Mouse (Mus musculus) intestine, embryonic 16.5 days (tissue): ENCODE data around the gene Hook2. TPM values are rescaled to one million over a fixed set of nuclear protein-coding genes. Genes with fewer than 3 reads are reported as not detected.

ENCODE experiments used
- ATAC-seq: fragments of 200-750 bp; cut with Nextera tagmentation; 2 replicates; pipeline ENCODE4 v1.8.0; 2017; ENCODE audit warnings: moderate TSS enrichment, moderate library complexity
- H3K27ac ChIP-seq: fragments of 300-500 bp; sonication (generic); 2 replicates; pipeline ENCODE4 v1.5.1; 2014; ENCODE audit warnings: mild to moderate bottlenecking, low read length
- H3K27me3 ChIP-seq: fragments of 300-500 bp; sonication (generic); replicated peaks from 2 replicates; pipeline ENCODE4 v1.6.1; 2014; ENCODE audit warnings: low read length, control low read depth, mixed read lengths; ENCODE audit not compliant: control insufficient read depth, insufficient read depth
- H3K36me3 ChIP-seq: fragments of 300-500 bp; sonication (generic); 2 replicates; pipeline ENCODE4 v1.6.1; 2014; ENCODE audit warnings: low read length, control low read depth; ENCODE audit not compliant: control insufficient read depth, insufficient read depth
- H3K4me1 ChIP-seq: fragments of 300-500 bp; sonication (generic); 2 replicates; pipeline ENCODE4 v1.6.1; 2014; ENCODE audit warnings: low read length, control low read depth, mixed read lengths; ENCODE audit not compliant: control insufficient read depth, insufficient read depth
- H3K4me2 ChIP-seq: fragments of 300-500 bp; sonication (generic); 2 replicates; pipeline ENCODE4 v1.6.1; 2014; ENCODE audit warnings: low read depth, low read length, control low read depth
- H3K4me3 ChIP-seq: fragments of 300-500 bp; sonication (generic); 2 replicates; pipeline ENCODE4 v1.5.1; 2014; ENCODE audit warnings: mild to moderate bottlenecking, low read length
- H3K9ac ChIP-seq: fragments of 300-500 bp; sonication (generic); 2 replicates; pipeline ENCODE4 v1.6.1; 2014; ENCODE audit warnings: low read depth, low read length
- H3K9me3 ChIP-seq: fragments of 300-500 bp; sonication (generic); 2 replicates; pipeline ENCODE4 v1.6.1; 2016; ENCODE audit warnings: low read length, control low read depth; ENCODE audit not compliant: control insufficient read depth
- WGBS: fragments of 180-500 bp; shearing (Covaris S2); extraction: QIAGEN DNeasy Blood & Tissue Kit; methylation state at CpG from one replicate; pipeline ENCODE4 v1.1.7; 2014; 5-methylcytosine and 5-hydroxymethylcytosine counted together
- polyA plus RNA-seq: library from polyadenylated mRNA; unstranded; fragments of >200 nt; fragmentation: Nextera tagmentation; extraction: Ambion mirVana; gene quantifications from 2 replicates; pipeline ENCODE4 v1.2.1, GENCODE M21; 2015

Gene Hook2
- polyA plus RNA-seq, 1 experiment from 2014 or later, result 96.9 TPM

DNA sequence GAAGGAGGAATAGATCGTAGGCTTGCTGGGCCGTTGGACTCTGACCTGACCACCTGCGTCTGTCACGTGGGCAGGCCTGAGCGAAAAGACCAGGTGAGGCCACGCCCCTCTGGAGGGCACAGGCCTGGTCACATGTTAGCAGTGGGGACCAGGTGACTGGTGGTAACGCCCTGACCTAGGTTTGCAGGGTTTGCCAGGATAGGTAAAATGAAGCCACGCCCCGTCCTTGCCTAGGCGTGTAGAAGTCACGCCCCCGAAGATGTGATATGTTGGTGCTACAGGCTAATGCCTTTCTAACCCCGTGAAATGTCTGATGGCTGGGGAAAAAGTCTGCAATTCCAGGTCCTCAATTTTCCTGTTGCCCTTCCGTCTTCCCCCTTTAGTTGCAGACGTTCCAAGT, 433 bp downstream of the Hook2 start:
- 0 out of 2 replicates have a peak, but pooled peaks cover 2% of the 10 kb centered on the region for H3K27me3 ChIP-seq
- H3K9ac ChIP-seq, result peak overlapping the region; percentile 84
- peak overlapping the region; percentile 65 for H3K4me3 ChIP-seq
- H3K27ac ChIP-seq, result peak overlapping the region; percentile 96
- H3K9me3 ChIP-seq, result no peaks in the 10 kb centered on the region
- no peaks in the 10 kb centered on the region for H3K36me3 ChIP-seq
- peak; percentile 76 for ATAC-seq
- H3K4me2 ChIP-seq, result peak overlapping the region; percentile 91
- peaks cover 31% of the 10 kb centered on the region for H3K4me1 ChIP-seq
- 2% methylated on average over 15 of the region's 15 CpGs for WGBS

- 81% methylated on average over 9 of the region's 9 CpGs for WGBS
- H3K27ac ChIP-seq, result no peak overlapping the region
- no peak overlapping the region for H3K9ac ChIP-seq
- no peak overlapping the region for H3K4me3 ChIP-seq
- H3K27me3 ChIP-seq, result no peaks in the 10 kb centered on the region
- H3K4me1 ChIP-seq, result peaks cover 27% of the 10 kb centered on the region
- peak overlapping the region; percentile 14; the same call in 1 of the 2 replicates for H3K4me2 ChIP-seq
- no peaks in the 10 kb centered on the region for H3K9me3 ChIP-seq
- ATAC-seq, result no peak
- H3K36me3 ChIP-seq, result no peaks in the 10 kb centered on the region
Observed at GRCm38 (mm10) chr8:84994375-84994774, 4.0 kb downstream of the Hook2 start.

- peaks cover 25% of the 10 kb centered on the region for H3K4me1 ChIP-seq
- H3K27me3 ChIP-seq, result no peaks in the 10 kb centered on the region
- no peak overlapping the region for H3K4me3 ChIP-seq
- H3K9ac ChIP-seq, result no peak overlapping the region
- ATAC-seq, result no peak
- H3K4me2 ChIP-seq, result no peak overlapping the region
- 43% methylated on average over 25 of the region's 25 CpGs for WGBS
- H3K9me3 ChIP-seq, result no peaks in the 10 kb centered on the region
- no peak overlapping the region for H3K27ac ChIP-seq
- no peaks in the 10 kb centered on the region for H3K36me3 ChIP-seq
Observed at GRCm38 (mm10) chr8:84995680-84996079, 5.3 kb downstream of the Hook2 start.

DNA sequence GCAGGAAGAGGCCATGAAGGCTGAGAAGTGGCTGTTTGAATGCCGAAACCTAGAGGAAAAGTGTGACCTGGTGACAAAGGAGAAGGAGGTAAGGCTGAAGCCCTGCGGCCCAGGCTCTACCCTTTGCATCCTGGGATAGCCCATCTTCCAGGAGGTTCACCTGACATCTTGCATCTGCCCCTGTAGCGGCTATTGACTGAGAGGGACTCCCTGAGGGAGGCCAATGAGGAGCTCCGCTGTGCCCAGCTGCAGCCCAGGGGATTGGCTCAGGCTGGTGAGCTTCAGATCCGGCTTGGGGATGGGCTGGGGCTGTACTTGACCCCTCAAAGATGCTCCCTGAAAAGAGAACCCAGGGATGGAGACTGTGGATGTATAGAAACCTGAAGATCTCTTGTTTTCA, 6.6 kb downstream of the Hook2 start:
- H3K4me2 ChIP-seq, result no peak overlapping the region
- H3K27me3 ChIP-seq, result no peaks in the 10 kb centered on the region
- ATAC-seq, result no peak
- H3K4me3 ChIP-seq, result no peak overlapping the region
- no peaks in the 10 kb centered on the region; the same call in 1 of the 2 replicates for H3K36me3 ChIP-seq
- peaks cover 16% of the 10 kb centered on the region for H3K4me1 ChIP-seq
- no peaks in the 10 kb centered on the region for H3K9me3 ChIP-seq
- H3K27ac ChIP-seq, result no peak overlapping the region
- no peak overlapping the region for H3K9ac ChIP-seq
- WGBS, result 81% methylated on average over 5 of the region's 5 CpGs

GRCm38 (mm10) chr8:84997649-84998295, 7.4 kb downstream of the Hook2 start:
- Histone ChIP-seq H3K4me1 (peaks cover 16% of the 10 kb centered on the region), H3K27me3 (no peaks in the 10 kb centered on the region), H3K4me2 (no peak overlapping the region), H3K36me3 (no peaks in the 10 kb centered on the region; the same call in 1 of the 2 replicates), H3K27ac (no peak overlapping the region), H3K9ac (peak overlapping the region; percentile 43), H3K4me3 (no peak overlapping the region), H3K9me3 (no peaks in the 10 kb centered on the region)
- peak; percentile 73 for ATAC-seq
- 11% methylated on average over 19 of the region's 19 CpGs for WGBS

DNA sequence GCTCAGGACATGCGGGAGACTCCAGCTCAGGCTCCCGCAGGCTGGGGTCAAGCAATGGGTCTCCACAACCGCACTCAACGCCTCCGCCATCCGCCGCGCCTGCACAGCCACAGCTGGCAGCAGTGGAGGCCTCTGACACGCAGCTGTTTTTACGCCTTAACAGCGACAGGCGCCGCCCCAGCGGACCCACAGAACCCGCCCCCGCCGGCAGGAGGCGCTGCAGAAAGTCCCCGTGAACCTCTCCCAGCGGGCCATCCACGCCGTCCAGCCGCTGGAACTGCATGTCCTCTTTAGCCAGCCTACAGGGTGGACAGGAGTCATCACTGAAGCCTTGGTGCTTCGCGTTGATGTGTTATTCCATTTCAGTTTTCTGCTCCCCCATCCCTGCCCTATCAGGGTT, 17.3 kb downstream of the Hook2 start:
- Histone ChIP-seq H3K4me1 (no peaks in the 10 kb centered on the region), H3K9me3 (no peaks in the 10 kb centered on the region), H3K4me2 (no peak overlapping the region), H3K27me3 (peaks cover 27% of the 10 kb centered on the region), H3K27ac (no peak overlapping the region), H3K9ac (no peak overlapping the region), H3K4me3 (no peak overlapping the region), H3K36me3 (no peaks in the 10 kb centered on the region)
- peak; percentile 9; the same call in 1 of the 2 replicates for ATAC-seq
- WGBS, result 19% methylated on average over 25 of the region's 25 CpGs

DNA sequence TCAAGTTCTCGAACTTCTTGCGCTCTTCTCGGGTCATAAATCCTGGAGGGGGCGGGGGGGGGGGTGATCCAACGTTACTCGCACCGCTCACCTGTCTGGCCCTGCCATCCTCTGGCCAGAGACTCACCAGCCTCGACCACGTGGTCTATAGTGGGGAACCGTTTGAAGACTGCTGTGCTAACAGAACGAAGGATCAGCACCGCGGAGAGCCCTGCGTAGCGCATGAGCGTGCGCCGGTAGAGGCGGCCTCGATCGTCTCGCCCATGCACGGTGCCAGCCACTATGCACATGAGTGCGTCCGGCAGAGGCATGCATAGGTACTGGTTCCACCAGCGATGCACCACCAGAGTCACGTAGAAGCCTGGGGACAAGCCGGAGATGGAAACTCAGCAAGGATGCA, 20.8 kb downstream of the Hook2 start:
- Histone ChIP-seq H3K27me3 (peaks cover 27% of the 10 kb centered on the region), H3K9ac (no peak overlapping the region), H3K36me3 (no peaks in the 10 kb centered on the region), H3K4me1 (no peaks in the 10 kb centered on the region), H3K4me2 (no peak overlapping the region), H3K9me3 (no peaks in the 10 kb centered on the region), H3K27ac (no peak overlapping the region), H3K4me3 (no peak overlapping the region)
- no peak for ATAC-seq
- 9% methylated on average over 28 of the region's 28 CpGs for WGBS

GRCm38 (mm10) chr8:85013230-85013840, 22.9 kb downstream of the Hook2 start:
- Histone ChIP-seq H3K4me2 (peak overlapping the region; percentile 78), H3K9ac (peak overlapping the region; percentile 55), H3K4me3 (peak overlapping the region; percentile 39), H3K27ac (no peak overlapping the region), H3K27me3 (peaks cover 21% of the 10 kb centered on the region), H3K4me1 (no peaks in the 10 kb centered on the region), H3K9me3 (no peaks in the 10 kb centered on the region), H3K36me3 (0 out of 2 replicates have a peak, but pooled peaks cover 1% of the 10 kb centered on the region)
- peak; percentile 69 for ATAC-seq
- 4% methylated on average over 26 of the region's 26 CpGs for WGBS

DNA sequence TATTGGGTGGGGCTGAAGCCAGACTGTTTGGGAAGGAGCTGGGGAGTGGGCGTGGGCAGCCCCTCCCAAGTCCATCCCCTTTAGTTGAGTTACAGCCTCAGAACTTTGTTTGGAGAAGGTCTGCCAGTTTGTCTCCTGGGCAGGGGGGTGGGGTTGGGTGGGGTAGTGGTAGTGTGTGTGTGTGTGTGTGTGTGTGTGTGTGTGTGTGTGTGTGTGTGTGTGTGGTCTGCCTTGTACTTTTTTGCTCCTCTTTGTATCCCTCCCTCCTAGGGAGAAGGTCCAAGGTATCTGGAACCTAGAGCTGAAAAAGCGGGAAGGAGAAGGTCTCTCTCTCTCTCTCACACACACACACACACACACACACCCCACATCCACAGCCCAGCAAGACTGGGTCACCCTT, 24.0 kb downstream of the Hook2 start, which contains the start of gene Best2:
TSS of gene Best2 (minus strand) at position 101 of the 400 bp plus-strand sequence.
- Histone ChIP-seq H3K4me2 (peak within 1 kb of the TSS; percentile 78), H3K4me1 (no peaks in the 10 kb centered on the region), H3K9ac (peak within 1 kb of the TSS; percentile 55), H3K36me3 (0 out of 2 replicates have a peak, but pooled peaks cover 4% of the 10 kb centered on the region), H3K9me3 (no peaks in the 10 kb centered on the region), H3K27me3 (peaks cover 17% of the 10 kb centered on the region), H3K27ac (no peak within 1 kb of the TSS), H3K4me3 (peak within 1 kb of the TSS; percentile 39)
- ATAC-seq, result no peak
- 36% methylated on average over 2 of the region's 2 CpGs for WGBS
